10 mouse cellular contexts compared by ENCODE assay signal in the genomic region with DNA sequence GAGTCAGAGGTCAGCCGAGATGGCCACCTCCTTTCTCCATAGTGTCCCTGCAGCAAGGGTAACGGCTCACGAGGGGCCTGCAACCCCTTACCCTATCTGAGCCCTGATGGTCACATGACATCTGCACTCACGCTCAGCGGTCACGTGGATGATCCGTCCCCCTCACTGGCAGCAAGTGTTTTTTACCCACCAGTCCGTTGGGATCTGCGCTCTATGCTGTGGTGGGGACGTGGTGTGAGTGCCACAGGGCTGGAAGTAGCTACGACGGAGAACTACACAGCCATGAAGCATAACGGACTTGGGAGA. TPM values are rescaled to one million over a fixed set of nuclear protein-coding genes. Genes with fewer than 3 reads are reported as not detected.
DNase-seq lines count a peak whose midpoint lies in the region; ATAC-seq and TF ChIP-seq lines count a peak whose summit lies in the region.
"Had no signal": no experiment of that assay in that cellular context is flagged by ENCODE, and none has a peak within 500 bp of the region (broad histone marks: within the 10 kb centered on the region; RNA-seq: fewer than 3 reads in every experiment).

No protein-coding gene starts in this region.

- peak overlapping the region; percentile 97 for H3K27ac ChIP-seq in gastrocnemius, adult 2 months
- peak overlapping the region; percentile 96 for H3K27ac ChIP-seq in layer of hippocampus, adult 2 months
- 0 out of 2 replicates have a peak overlapping the region, but pooled peaks have one; percentile 16 for H3K27ac ChIP-seq in embryonic facial prominence, embryonic 13.5 days
- peak overlapping the region; percentile 93 for H3K27ac ChIP-seq in macrophage
- H3K27ac ChIP-seq: forebrain, embryonic 13.5 days had no signal

- no peak for DNase-seq in gastrocnemius, adult 2 months
- DNase-seq in gastrocnemius, postnatal 14 days = no peak
- no peak for DNase-seq in layer of hippocampus, adult 2 months (ENCODE audit: low spot score in 2 of 2)
- DNase-seq in layer of hippocampus, postnatal 25 days (ENCODE audit: extremely low spot score in 1 of 2, low spot score in 1 of 2) = no peak
- no peak for DNase-seq in c-Kit-positive CD71-positive TER-119-positive erythroid progenitor cells, embryonic 14.5 days (ENCODE audit: low spot score)
- DNase-seq in yolk sac, embryonic 10.5 days (ENCODE audit: low spot score) = no peak

- intact Hi-C loops in gastrocnemius, adult 2 months (cut with DNase I) = loop anchor here (2.0 kb wide), 1 partner anchor 26 kb away; no protein-coding TSS in a partner anchor
- intact Hi-C loops in gastrocnemius, postnatal 14 days (cut with DNase I; ENCODE audit: low total_unique reads) = no loop called here

- no peaks in the 10 kb centered on the region for H3K9me3 ChIP-seq in embryonic facial prominence, embryonic 13.5 days
- H3K9me3 ChIP-seq: forebrain, embryonic 13.5 days had no signal

- H3K4me1 ChIP-seq in embryonic facial prominence, embryonic 13.5 days = peaks cover 87% of the 10 kb centered on the region

- peak overlapping the region; percentile 70 for H3K4me3 ChIP-seq in gastrocnemius, adult 2 months
- no peak overlapping the region for H3K4me3 ChIP-seq in layer of hippocampus, adult 2 months
- no peak overlapping the region for H3K4me3 ChIP-seq in embryonic facial prominence, embryonic 13.5 days
- H3K4me3 ChIP-seq in macrophage (ENCODE audit: inconsistent target) = no peak overlapping the region
- H3K4me3 ChIP-seq: forebrain, embryonic 13.5 days had no signal

- no peak overlapping the region for H3K9ac ChIP-seq in embryonic facial prominence, embryonic 13.5 days
- H3K9ac ChIP-seq: forebrain, embryonic 13.5 days had no signal

- H3K27me3 ChIP-seq in embryonic facial prominence, embryonic 13.5 days = peaks cover 21% of the 10 kb centered on the region

- no peak for TF ChIP-seq CTCF in gastrocnemius, adult 2 months (IDR thresholded peaks at IDR 0.05)
- TF ChIP-seq CTCF in layer of hippocampus, adult 2 months (conservative IDR thresholded peaks at IDR 0.05) = no peak

- H3K36me3 ChIP-seq in embryonic facial prominence, embryonic 13.5 days = peaks cover 71% of the 10 kb centered on the region
- peaks cover 10% of the 10 kb centered on the region; the same call in 1 of the 2 replicates for H3K36me3 ChIP-seq in macrophage (ENCODE audit: inconsistent target)

- H3K4me2 ChIP-seq in embryonic facial prominence, embryonic 13.5 days = no peak overlapping the region

- ATAC-seq in embryonic facial prominence, embryonic 13.5 days (ENCODE audit: insufficient number of reproducible peaks, insufficient read depth, low FRiP score, low TSS enrichment, low read depth) = no peak

- H3K79me2 ChIP-seq in macrophage (ENCODE audit: inconsistent target) = peaks cover 78% of the 10 kb centered on the region

- 47% methylated on average over 13 of the region's 13 CpGs for WGBS in embryonic facial prominence, embryonic 13.5 days
- 72% methylated on average over 13 of the region's 13 CpGs for WGBS in macrophage (ENCODE audit: missing documents)

RNA-seq across cellular contexts. Expression of gene Smim24, which starts 15.5 kb away (rescaled TPM):
- not detected for total RNA-seq in gastrocnemius, adult 2 months (2021)
- under 1 TPM; 0.45 to 0.91 TPM for total RNA-seq in gastrocnemius, postnatal 14 days (2021)
- 1 to 10 TPM; 1.9 to 2.1 TPM for total RNA-seq in layer of hippocampus, adult 2 months (2021)
- 1 to 10 TPM; 1.4 to 3.1 TPM for total RNA-seq in layer of hippocampus, postnatal 25 days (2021)
- polyA plus RNA-seq in embryonic facial prominence, embryonic 13.5 days (2015; fragmentation: Nextera tagmentation; extraction: Ambion mirVana) = 3.1 and 7.1 TPM in 2 replicates
- total RNA-seq in macrophage (2018; cell fraction: chromatin; rRNA removed) = 1 to 10 TPM in 19 of 26 experiments, under 1 TPM in 2, not detected in 5; 0.62 to 6.3 (median 2.6) TPM
- 10 to 100 TPM in 25 of 26 experiments, 1 to 10 TPM in 1; 9.7 to 17.7 (median 13.3) TPM for total RNA-seq in macrophage (2018; cell fraction: cytosol; rRNA removed)
- 10 to 100 TPM in 1 of 26 experiments, 1 to 10 TPM in 25; 1.4 to 11.8 (median 5.5) TPM for total RNA-seq in macrophage (2018; cell fraction: nucleus; rRNA removed)
- 9.6 to 21.8 TPM (median 14.6 TPM) in 3 replicates for polyA plus RNA-seq in macrophage (2018)

RNA-seq across cellular contexts. Expression of gene Gm48552, which starts 19.6 kb away (rescaled TPM):
- 1 to 10 TPM in 1 of 2 experiments, under 1 TPM in 1; 0.84 to 1.0 TPM for total RNA-seq in gastrocnemius, adult 2 months (2021)
- total RNA-seq in gastrocnemius, postnatal 14 days (2021) = under 1 TPM in 1 of 2 experiments, not detected in 1; 0.80 TPM
- total RNA-seq in layer of hippocampus, adult 2 months (2021) = 1 to 10 TPM; 5.5 to 8.1 TPM
- 1 to 10 TPM; 3.2 to 4.7 TPM for total RNA-seq in layer of hippocampus, postnatal 25 days (2021)
- 1.2 and 1.5 TPM in 2 replicates for polyA plus RNA-seq in embryonic facial prominence, embryonic 13.5 days (2015; fragmentation: Nextera tagmentation; extraction: Ambion mirVana)
- total RNA-seq in macrophage (2018; cell fraction: chromatin; rRNA removed) = 1 to 10 TPM in 17 of 26 experiments, not detected in 9; 1.1 to 5.7 (median 2.3) TPM
- total RNA-seq in macrophage (2018; cell fraction: cytosol; rRNA removed) = 1 to 10 TPM in 1 of 26 experiments, under 1 TPM in 7, not detected in 18; 0.22 to 1.1 (median 0.36) TPM
- 1 to 10 TPM in 9 of 26 experiments, under 1 TPM in 1, not detected in 16; 0.63 to 8.6 (median 2.8) TPM for total RNA-seq in macrophage (2018; cell fraction: nucleus; rRNA removed)
- polyA plus RNA-seq in macrophage (2018) = 0.57 TPM in 1 of 3 replicates, not detected in the others
- total RNA-seq: neutrophil, adult 5-6 weeks had no signal

RNA-seq across cellular contexts. Expression of gene Gm48551, which starts 24.1 kb away (rescaled TPM):
- 1 to 10 TPM in 1 of 2 experiments, under 1 TPM in 1; 0.87 to 2.8 TPM for total RNA-seq in gastrocnemius, adult 2 months (2021)
- total RNA-seq in gastrocnemius, postnatal 14 days (2021) = under 1 TPM; 0.41 to 0.47 TPM
- 1 to 10 TPM; 4.4 to 6.1 TPM for total RNA-seq in layer of hippocampus, adult 2 months (2021)
- total RNA-seq in layer of hippocampus, postnatal 25 days (2021) = 1 to 10 TPM; 2.6 to 3.7 TPM
- polyA plus RNA-seq in embryonic facial prominence, embryonic 13.5 days (2015; fragmentation: Nextera tagmentation; extraction: Ambion mirVana) = 4.1 and 5.0 TPM in 2 replicates
- 1 to 10 TPM in 22 of 26 experiments, under 1 TPM in 3, not detected in 1; 0.38 to 4.3 (median 2.4) TPM for total RNA-seq in macrophage (2018; cell fraction: chromatin; rRNA removed)
- 1 to 10 TPM in 1 of 26 experiments, under 1 TPM in 25; 0.15 to 1.2 (median 0.53) TPM for total RNA-seq in macrophage (2018; cell fraction: cytosol; rRNA removed)
- 1 to 10 TPM in 25 of 26 experiments, under 1 TPM in 1; 0.81 to 7.0 (median 2.7) TPM for total RNA-seq in macrophage (2018; cell fraction: nucleus; rRNA removed)
- polyA plus RNA-seq in macrophage (2018) = 0.07 to 1.0 TPM (median 0.46 TPM) in 3 replicates

RNA-seq across cellular contexts. Expression of gene Dohh, which starts 24.1 kb away (rescaled TPM):
- 10 to 100 TPM; 38.1 to 39.8 TPM for total RNA-seq in gastrocnemius, adult 2 months (2021)
- total RNA-seq in gastrocnemius, postnatal 14 days (2021) = 10 to 100 TPM; 38.6 to 39.8 TPM
- 10 to 100 TPM; 75.9 to 79.7 TPM for total RNA-seq in layer of hippocampus, adult 2 months (2021)
- 10 to 100 TPM; 79.1 to 87.1 TPM for total RNA-seq in layer of hippocampus, postnatal 25 days (2021)
- 67.8 and 71.8 TPM in 2 replicates for polyA plus RNA-seq in embryonic facial prominence, embryonic 13.5 days (2015; fragmentation: Nextera tagmentation; extraction: Ambion mirVana)
- 10 to 100 TPM in 20 of 26 experiments, 1 to 10 TPM in 6; 5.0 to 26.5 (median 14.1) TPM for total RNA-seq in macrophage (2018; cell fraction: chromatin; rRNA removed)
- total RNA-seq in macrophage (2018; cell fraction: cytosol; rRNA removed) = 10 to 100 TPM; 21.6 to 41.1 (median 29.6) TPM
- total RNA-seq in macrophage (2018; cell fraction: nucleus; rRNA removed) = 10 to 100 TPM in 24 of 26 experiments, 1 to 10 TPM in 2; 9.0 to 30.8 (median 16.6) TPM
- polyA plus RNA-seq in macrophage (2018) = 21.0 to 48.1 TPM (median 32.0 TPM) in 3 replicates

RNA-seq across cellular contexts. Expression of gene Fzr1, which starts 30.1 kb away (rescaled TPM):
- 10 to 100 TPM; 14.0 to 18.8 TPM for total RNA-seq in gastrocnemius, adult 2 months (2021)
- 10 to 100 TPM; 11.9 to 15.4 TPM for total RNA-seq in gastrocnemius, postnatal 14 days (2021)
- total RNA-seq in layer of hippocampus, adult 2 months (2021) = 10 to 100 TPM; 70.1 to 72.0 TPM
- total RNA-seq in layer of hippocampus, postnatal 25 days (2021) = 10 to 100 TPM; 65.9 to 66.6 TPM
- polyA plus RNA-seq in embryonic facial prominence, embryonic 13.5 days (2015; fragmentation: Nextera tagmentation; extraction: Ambion mirVana) = 102 and 119 TPM in 2 replicates
- 10 to 100 TPM; 37.1 to 93.5 (median 67.0) TPM for total RNA-seq in macrophage (2018; cell fraction: chromatin; rRNA removed)
- total RNA-seq in macrophage (2018; cell fraction: cytosol; rRNA removed) = 10 to 100 TPM; 14.6 to 29.0 (median 20.0) TPM
- total RNA-seq in macrophage (2018; cell fraction: nucleus; rRNA removed) = 10 to 100 TPM; 20.2 to 46.0 (median 34.3) TPM
- 12.9 to 17.0 TPM (median 15.3 TPM) in 3 replicates for polyA plus RNA-seq in macrophage (2018)

Comparison
In these comparisons a context has a peak if more than half of its experiments do, and no peak if none do; other contexts are left out.
1. H3K27ac ChIP-seq: peak in every context shown above with its lines; median percentile 97 in gastrocnemius, adult 2 months; 96 in layer of hippocampus, adult 2 months; 93 in macrophage; 16 in embryonic facial prominence, embryonic 13.5 days.